Mouse (Mus musculus) olfactory bulb, adult 2 months (tissue): ENCODE data around the gene Grhpr. TPM values are rescaled to one million over a fixed set of nuclear protein-coding genes. Genes with fewer than 3 reads are reported as not detected.

Experiments used
- H3K27ac ChIP-seq: fragments of 200-500 bp; 2 replicates; pipeline ENCODE4 v1.5.1; 2012; ENCODE audit warnings: low read depth, low read length; ENCODE audit not compliant: insufficient read depth
- H3K4me1 ChIP-seq: fragments of 200-500 bp; 2 replicates; pipeline ENCODE4 v1.6.1; 2012; ENCODE audit warnings: low read length; ENCODE audit not compliant: control insufficient read depth, insufficient read depth
- H3K4me3 ChIP-seq: fragments of 200-500 bp; 2 replicates; pipeline ENCODE4 v1.5.1; 2012; ENCODE audit warnings: mild to moderate bottlenecking, low read depth, low read length, moderate library complexity; ENCODE audit not compliant: insufficient read depth
- CTCF ChIP-seq: fragments of 200-500 bp; IDR thresholded peaks from 2 replicates; pipeline ENCODE4 v1.5.1; 2012; ENCODE audit warnings: low read depth, mild to moderate bottlenecking, low read length, moderate library complexity; ENCODE audit not compliant: insufficient read depth
- POLR2A ChIP-seq: fragments of 200-500 bp; IDR thresholded peaks from 2 replicates; pipeline ENCODE4 v1.6.1; 2012; ENCODE audit warnings: mild to moderate bottlenecking, low read depth, low read length, moderate library complexity; ENCODE audit not compliant: insufficient read depth
- WGBS: fragments of 180-500 bp; shearing (Covaris S2); methylation state at CpG from one replicate; pipeline ENCODE4 v1.1.7; 2018; 5-methylcytosine and 5-hydroxymethylcytosine counted together
- polyA plus RNA-seq: library from polyadenylated mRNA; stranded (reverse); fragments of >200 nt; gene quantifications from 2 replicates; pipeline ENCODE4 v1.2.4, GENCODE M21; 2012; ENCODE audit warnings: low replicate concordance; ENCODE audit not compliant: missing spikeins, insufficient read depth, insufficient read length

Gene Grhpr
- polyA plus RNA-seq, 1 experiment, result not detected

DNA sequence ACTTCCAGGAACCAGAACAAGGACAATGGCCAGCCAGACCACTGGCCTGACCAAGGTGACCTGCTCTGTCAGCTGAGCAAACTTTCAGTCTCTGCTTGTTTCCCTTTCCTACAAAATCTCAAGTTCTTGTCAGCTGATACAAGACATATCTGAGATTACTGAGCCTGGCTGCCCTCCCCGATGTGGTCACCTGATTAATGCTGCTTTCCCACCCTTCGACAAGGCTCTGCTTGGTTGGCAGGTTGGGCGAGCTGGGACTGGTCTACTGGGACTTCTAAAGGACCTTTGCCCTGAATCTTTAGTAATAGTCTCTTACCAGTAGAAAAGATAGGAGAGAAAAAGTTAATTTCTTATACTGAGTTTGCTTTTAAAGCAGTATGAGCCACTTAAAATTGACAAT, 24.3 kb downstream of the Grhpr start:
- WGBS, result 88% methylated on average over 3 of the region's 3 CpGs

DNA sequence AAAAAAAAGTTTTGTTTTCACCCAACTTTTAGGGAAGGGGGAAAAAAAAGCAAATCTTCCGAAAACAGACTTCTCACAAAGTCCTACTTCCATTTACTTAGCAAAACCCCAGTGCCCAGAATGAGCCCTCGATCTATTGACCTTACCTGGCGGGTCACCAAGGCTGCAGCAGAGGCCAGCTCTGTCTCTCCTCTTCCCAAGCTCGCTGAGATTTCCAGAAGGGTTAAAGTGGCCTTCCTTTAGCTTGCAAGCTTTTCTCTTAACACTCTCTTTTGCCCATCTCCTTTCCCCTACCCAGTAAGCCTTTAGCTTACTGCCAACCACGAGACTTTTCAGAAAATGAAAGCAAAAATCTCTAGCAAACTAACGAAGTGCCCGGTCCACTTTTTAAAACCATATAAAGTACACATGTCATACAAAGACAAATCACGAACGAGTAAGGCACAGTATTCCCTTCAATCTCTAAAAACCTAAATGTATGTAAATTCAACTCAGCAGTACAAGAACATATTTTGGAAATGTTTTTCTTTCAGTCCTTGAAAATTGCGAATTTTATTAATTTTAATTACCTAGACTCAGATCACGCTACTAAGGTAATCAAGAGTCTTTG, 29.7 kb downstream of the Grhpr start:
- WGBS, result 2% methylated on average over 11 of the region's 11 CpGs
- peak overlapping the region; percentile 42 for H3K4me3 ChIP-seq
- no peak overlapping the region for H3K27ac ChIP-seq
- peaks cover 10% of the 10 kb centered on the region; the same call in 1 of the 2 replicates for H3K4me1 ChIP-seq
- no peak for TF ChIP-seq POLR2A
- TF ChIP-seq CTCF, result no peak

More for the DNA sequence above, 24.3 kb downstream of the Grhpr start:
- Histone ChIP-seq H3K4me1 (peaks cover 6% of the 10 kb centered on the region; the same call in 1 of the 2 replicates), H3K4me3 (no peak overlapping the region), H3K27ac (no peak overlapping the region)
- TF ChIP-seq POLR2A, result no peak
- TF ChIP-seq CTCF, result no peak

DNA sequence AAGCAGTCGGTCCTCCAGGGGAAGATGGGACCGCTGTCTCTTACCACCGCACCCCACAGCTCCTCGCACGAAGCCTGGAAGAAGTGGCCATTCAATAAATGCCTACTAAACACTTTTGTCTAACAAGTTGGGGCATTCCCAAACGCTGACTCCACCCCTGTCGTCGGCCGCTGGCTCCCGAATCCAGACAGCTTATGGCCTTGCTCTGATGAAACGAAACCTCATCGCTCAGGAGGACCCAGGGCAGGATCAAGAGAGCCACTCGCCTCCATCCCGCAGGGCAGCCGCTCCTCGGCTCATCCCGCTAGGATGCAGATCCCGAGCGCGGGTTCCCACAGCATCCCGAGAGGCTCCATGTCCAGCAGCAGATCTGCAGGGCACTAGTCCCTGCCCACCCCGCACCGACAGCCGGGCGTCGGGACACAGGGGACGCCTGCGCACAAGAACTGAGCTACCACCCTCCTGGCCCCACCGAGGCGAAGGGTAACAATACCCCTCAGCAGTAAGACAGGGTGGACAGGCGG, 30.4 kb downstream of the Grhpr start:
- Histone ChIP-seq H3K4me1 (peaks cover 10% of the 10 kb centered on the region; the same call in 1 of the 2 replicates), H3K4me3 (peak overlapping the region; percentile 88), H3K27ac (peak overlapping the region; percentile 78)
- TF ChIP-seq POLR2A, result peak; percentile 44; the same call in 1 of the 2 replicates
- no peak for TF ChIP-seq CTCF
- WGBS, result under 1% methylated on average over 31 of the region's 31 CpGs

DNA sequence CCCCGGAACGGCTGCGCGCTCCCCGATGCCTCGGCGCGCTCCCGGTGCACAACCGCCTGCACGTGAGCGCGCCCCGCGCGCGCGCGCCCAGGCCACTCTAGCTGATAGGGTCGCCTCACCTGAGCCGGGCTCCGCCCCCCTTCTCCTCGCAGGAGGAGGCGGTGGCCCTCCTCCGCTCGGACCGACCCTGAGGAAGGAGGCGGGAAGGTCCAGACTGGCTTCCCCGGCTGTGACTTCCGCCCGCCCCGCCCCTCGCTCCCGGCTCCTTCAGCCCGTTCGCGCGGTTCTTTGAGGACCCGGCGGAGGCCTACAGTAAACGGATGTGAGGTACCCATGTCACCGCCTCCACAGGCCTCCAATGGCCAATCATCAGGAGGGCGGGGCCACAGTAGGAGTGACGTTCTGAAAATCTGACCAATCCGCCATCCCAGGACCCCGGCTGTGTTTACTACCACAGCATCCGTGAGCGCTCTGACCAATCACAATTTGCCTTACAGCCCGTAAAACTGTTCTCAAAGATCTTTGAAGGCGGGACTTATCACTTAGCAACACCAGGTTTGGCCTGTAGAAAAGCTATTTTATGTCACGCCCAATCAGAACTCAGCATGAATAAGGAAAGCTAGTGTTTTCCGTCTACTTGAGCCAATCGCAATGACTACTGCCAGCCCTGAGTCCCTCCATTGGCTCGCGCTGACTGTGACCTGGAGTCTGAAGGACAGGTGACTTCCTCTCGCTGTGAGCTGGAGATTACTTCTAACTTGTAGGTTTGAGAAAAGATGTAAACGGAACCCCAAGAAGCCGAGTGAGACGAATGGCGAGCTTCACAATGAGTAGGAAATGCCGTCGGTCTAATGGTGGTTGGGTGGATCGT, 31.1 kb downstream of the Grhpr start, which contains the start of gene Zbtb5:
Zbtb5 (minus strand) TSS at position 308 of the 871 bp plus-strand sequence.
- peaks cover 10% of the 10 kb centered on the region; the same call in 1 of the 2 replicates for H3K4me1 ChIP-seq
- peak; percentile 50; the same call in 1 of the 2 replicates for TF ChIP-seq POLR2A
- no peak for TF ChIP-seq CTCF
- under 1% methylated on average over 63 of the region's 63 CpGs for WGBS
- H3K27ac ChIP-seq, result peak within 1 kb of the TSS; percentile 78
- H3K4me3 ChIP-seq, result peak within 1 kb of the TSS; percentile 88

DNA sequence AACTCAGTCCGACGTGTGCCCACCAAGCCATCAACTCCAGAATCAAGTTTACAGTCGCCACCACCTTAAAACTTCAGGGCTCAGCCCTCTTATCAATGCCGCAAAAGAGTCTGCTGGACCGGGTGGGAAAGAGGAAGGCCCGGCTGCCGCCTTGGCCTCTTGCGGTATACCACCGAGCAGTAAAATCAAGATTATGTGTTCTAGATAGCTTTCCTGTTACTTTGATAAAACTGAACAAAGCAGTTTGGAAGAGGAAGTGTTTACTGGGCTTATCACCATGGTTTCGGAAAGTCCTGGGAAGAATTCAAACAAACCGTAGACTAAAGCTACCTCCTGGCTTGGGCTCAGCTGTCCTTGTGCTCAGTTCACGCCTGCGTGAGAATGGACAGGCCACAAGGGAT, 31.8 kb downstream of the Grhpr start:
- no peak for TF ChIP-seq CTCF
- TF ChIP-seq POLR2A, result 0 out of 2 replicates have a peak, but pooled peaks have one; percentile 11
- WGBS, result 1% methylated on average over 13 of the region's 13 CpGs
- peak overlapping the region; percentile 64 for H3K4me3 ChIP-seq
- peaks cover 10% of the 10 kb centered on the region; the same call in 1 of the 2 replicates for H3K4me1 ChIP-seq
- H3K27ac ChIP-seq, result peak overlapping the region; percentile 48

DNA sequence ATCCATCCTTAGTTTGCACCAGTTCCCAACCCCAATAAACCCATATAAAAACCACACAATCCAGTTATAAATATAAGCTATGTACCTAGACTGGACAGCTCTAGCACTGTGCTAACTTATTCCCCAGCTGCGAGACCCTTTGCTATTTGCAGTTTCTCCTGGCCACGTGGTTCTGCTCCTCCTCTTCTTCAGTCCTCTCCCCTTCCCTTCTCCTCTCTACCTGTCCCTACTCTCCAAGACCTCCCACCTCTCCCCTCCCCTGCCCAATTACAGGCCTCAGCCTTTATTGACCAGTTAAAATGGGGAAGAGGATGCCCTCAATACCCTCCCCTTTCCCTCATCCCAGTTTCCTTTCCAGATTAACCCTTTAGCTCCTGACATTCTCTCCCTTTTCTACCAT, 32.3 kb downstream of the Grhpr start:
- WGBS, result 2% methylated on average over 2 of the region's 2 CpGs
- Histone ChIP-seq H3K4me1 (peaks cover 10% of the 10 kb centered on the region; the same call in 1 of the 2 replicates), H3K4me3 (no peak overlapping the region), H3K27ac (no peak overlapping the region)
- TF ChIP-seq CTCF (no peak), POLR2A (no peak)

DNA sequence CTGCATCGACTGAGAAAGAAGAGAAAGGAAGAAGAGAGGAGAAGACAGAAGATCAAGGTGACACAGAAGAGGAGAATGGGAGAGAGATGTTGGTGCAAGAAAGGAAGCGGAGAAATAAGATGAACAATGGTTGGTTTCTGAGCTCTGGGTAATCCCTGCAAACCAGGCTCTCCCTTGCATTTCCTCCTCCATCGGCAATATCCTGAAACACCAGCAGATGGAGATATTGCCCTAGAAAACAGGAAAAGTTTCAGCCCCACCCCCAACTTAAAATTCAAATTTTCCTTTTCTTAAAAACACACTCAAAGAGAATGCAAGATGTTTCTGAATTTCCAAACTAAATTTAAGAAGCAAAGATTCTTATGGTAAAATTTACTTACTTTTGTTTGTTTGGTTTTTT, 34.4 kb downstream of the Grhpr start:
- H3K27ac ChIP-seq, result no peak overlapping the region
- H3K4me1 ChIP-seq, result peaks cover 10% of the 10 kb centered on the region
- no peak overlapping the region for H3K4me3 ChIP-seq
- TF ChIP-seq CTCF (no peak), POLR2A (no peak)
- WGBS, result 9% methylated on average over 3 of the region's 3 CpGs

DNA sequence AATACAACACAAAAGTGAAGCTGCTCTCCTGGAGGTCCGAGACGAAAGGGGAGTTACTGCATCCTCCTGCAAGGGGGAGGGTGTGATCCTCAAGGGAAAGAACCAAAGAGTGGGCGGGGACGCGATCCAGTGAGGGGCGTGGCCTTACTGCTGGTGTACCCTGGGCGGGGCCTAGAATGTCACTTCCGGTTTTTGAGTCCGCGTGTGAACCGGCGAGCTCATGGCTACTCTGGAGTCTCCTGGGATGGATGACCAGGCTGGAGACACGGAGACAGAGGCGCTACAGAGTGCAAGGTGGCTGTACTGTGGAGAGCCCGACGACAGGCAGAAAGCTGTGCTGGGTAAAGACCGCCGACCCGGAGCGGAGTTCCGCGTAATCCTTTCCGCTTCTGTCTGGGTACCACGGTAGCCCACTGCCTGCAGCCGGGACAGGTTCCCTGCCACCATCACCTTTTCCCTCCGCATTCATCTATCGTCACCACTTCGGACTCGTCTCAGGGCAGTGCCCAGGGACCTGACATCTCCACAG, 37.3 kb downstream of the Grhpr start, which contains the start of gene Polr1e:
Polr1e (plus strand) TSS at position 132 of the 529 bp plus-strand sequence.
- TF ChIP-seq CTCF, result no peak
- TF ChIP-seq POLR2A, result 0 out of 2 replicates have a peak, but pooled peaks have one; percentile 16
- Histone ChIP-seq H3K4me3 (peak within 1 kb of the TSS; percentile 68), H3K4me1 (peaks cover 6% of the 10 kb centered on the region), H3K27ac (no peak within 1 kb of the TSS)
- WGBS, result under 1% methylated on average over 29 of the region's 29 CpGs
